Mouse (Mus musculus) hindbrain, embryonic 15.5 days (tissue): ENCODE measurements at regions not wholly inside any gene's neighbourhood (a gene's known extent, or its start where the extent isn't known, plus 50 kb on each side); places are given as distances from the start of the nearest gene placed in this dataset.

Source experiments
- ATAC-seq: fragments of 200-750 bp; cut with Nextera tagmentation; 2 replicates; pipeline ENCODE4 v1.8.0; 2017; ENCODE audit warnings: low read depth, moderate number of reproducible peaks, moderate TSS enrichment; ENCODE audit not compliant: low FRiP score
- H3K27ac ChIP-seq: fragments of 300-500 bp; sonication (generic); replicated peaks from 2 replicates; pipeline ENCODE4 v1.5.1; 2015; ENCODE audit warnings: mild to moderate bottlenecking, inconsistent platforms
- H3K27me3 ChIP-seq: fragments of 300-500 bp; sonication (generic); 2 replicates; pipeline ENCODE4 v1.6.1; 2015; ENCODE audit warnings: control low read depth, inconsistent platforms
- H3K36me3 ChIP-seq: fragments of 300-500 bp; sonication (generic); 2 replicates; pipeline ENCODE4 v1.6.1; 2015; ENCODE audit warnings: control low read depth, inconsistent platforms
- H3K4me1 ChIP-seq: fragments of 300-500 bp; sonication (generic); replicated peaks from 2 replicates; pipeline ENCODE4 v1.6.1; 2015; ENCODE audit warnings: control low read depth, inconsistent platforms
- H3K4me2 ChIP-seq: fragments of 300-500 bp; sonication (generic); 2 replicates; pipeline ENCODE4 v1.6.1; 2015; ENCODE audit warnings: moderate library complexity, mild to moderate bottlenecking, inconsistent platforms
- H3K4me3 ChIP-seq: fragments of 300-500 bp; sonication (generic); 2 replicates; pipeline ENCODE4 v1.5.1; 2015; ENCODE audit warnings: mild to moderate bottlenecking, inconsistent platforms
- H3K9ac ChIP-seq: fragments of 300-500 bp; sonication (generic); 2 replicates; pipeline ENCODE4 v1.6.1; 2015; ENCODE audit warnings: inconsistent platforms
- H3K9me3 ChIP-seq: fragments of 300-500 bp; sonication (generic); 2 replicates; pipeline ENCODE4 v1.6.1; 2016; ENCODE audit warnings: control low read depth, inconsistent platforms
- WGBS: fragments of 180-500 bp; shearing (Covaris S2); methylation state at CpG from one replicate; pipeline ENCODE4 v1.1.7; 2015; 5-methylcytosine and 5-hydroxymethylcytosine counted together

GRCm38 (mm10) chr7:58310096-58310495, 345.9 kb upstream of the Atp10a start:
- Histone ChIP-seq H3K4me3 (no peak overlapping the region), H3K27ac (no peak overlapping the region), H3K4me1 (no peaks in the 10 kb centered on the region), H3K9ac (no peak overlapping the region), H3K27me3 (no peaks in the 10 kb centered on the region), H3K9me3 (no peaks in the 10 kb centered on the region), H3K36me3 (no peaks in the 10 kb centered on the region), H3K4me2 (no peak overlapping the region)
- WGBS = 69% methylated on average over 2 of the region's 2 CpGs
- no peak for ATAC-seq

GRCm38 (mm10) chr7:58322381-58322780, 333.6 kb upstream of the Atp10a start:
- 41% methylated on average over 1 of the region's 1 CpGs for WGBS
- no peak overlapping the region for H3K4me3 ChIP-seq
- no peaks in the 10 kb centered on the region for H3K9me3 ChIP-seq
- no peak overlapping the region for H3K27ac ChIP-seq
- no peaks in the 10 kb centered on the region for H3K4me1 ChIP-seq
- no peak overlapping the region for H3K9ac ChIP-seq
- ATAC-seq = no peak
- no peaks in the 10 kb centered on the region for H3K27me3 ChIP-seq
- H3K4me2 ChIP-seq = no peak overlapping the region
- no peaks in the 10 kb centered on the region for H3K36me3 ChIP-seq

- Histone ChIP-seq H3K9ac (no peak overlapping the region), H3K4me2 (no peak overlapping the region), H3K27ac (no peak overlapping the region), H3K27me3 (no peaks in the 10 kb centered on the region), H3K36me3 (no peaks in the 10 kb centered on the region), H3K4me3 (no peak overlapping the region), H3K9me3 (no peaks in the 10 kb centered on the region), H3K4me1 (no peaks in the 10 kb centered on the region)
- WGBS = 77% methylated on average over 1 of the region's 1 CpGs
- ATAC-seq = no peak
These were observed 288.6 kb upstream of the Atp10a start for GRCm38 (mm10) chr7:58367384-58367783.

- H3K9ac ChIP-seq = no peak overlapping the region
- ATAC-seq = no peak
- no peaks in the 10 kb centered on the region for H3K4me1 ChIP-seq
- H3K4me2 ChIP-seq = no peak overlapping the region
- no peaks in the 10 kb centered on the region for H3K36me3 ChIP-seq
- H3K9me3 ChIP-seq = no peaks in the 10 kb centered on the region
- no peak overlapping the region for H3K27ac ChIP-seq
- no peaks in the 10 kb centered on the region for H3K27me3 ChIP-seq
- no peak overlapping the region for H3K4me3 ChIP-seq
- WGBS = 78% methylated on average over 1 of the region's 1 CpGs
These were observed 272.6 kb upstream of the Atp10a start for GRCm38 (mm10) chr7:58383401-58383800.

- no peak overlapping the region for H3K4me3 ChIP-seq
- no peaks in the 10 kb centered on the region for H3K9me3 ChIP-seq
- no peak for ATAC-seq
- H3K9ac ChIP-seq = no peak overlapping the region
- H3K27me3 ChIP-seq = no peaks in the 10 kb centered on the region
- H3K4me2 ChIP-seq = no peak overlapping the region
- no peak overlapping the region for H3K27ac ChIP-seq
- H3K36me3 ChIP-seq = no peaks in the 10 kb centered on the region
- 65% methylated on average over 1 of the region's 1 CpGs for WGBS
- no peaks in the 10 kb centered on the region for H3K4me1 ChIP-seq
These were observed 267.6 kb upstream of the Atp10a start for GRCm38 (mm10) chr7:58388326-58388725.

- H3K27me3 ChIP-seq = no peaks in the 10 kb centered on the region
- no peak for ATAC-seq
- no peak overlapping the region for H3K4me3 ChIP-seq
- H3K27ac ChIP-seq = no peak overlapping the region
- H3K4me2 ChIP-seq = no peak overlapping the region
- H3K9ac ChIP-seq = no peak overlapping the region
- H3K9me3 ChIP-seq = no peaks in the 10 kb centered on the region
- peaks cover 4% of the 10 kb centered on the region for H3K4me1 ChIP-seq
- WGBS = 83% methylated on average over 4 of the region's 4 CpGs
- no peaks in the 10 kb centered on the region for H3K36me3 ChIP-seq
These were observed 263.4 kb upstream of the Atp10a start for GRCm38 (mm10) chr7:58392391-58393115.

- ATAC-seq = no peak; the same call in 1 of the 2 replicates
- H3K4me1 ChIP-seq = peaks cover 18% of the 10 kb centered on the region
- H3K36me3 ChIP-seq = no peaks in the 10 kb centered on the region
- peak overlapping the region; percentile 99 for H3K27ac ChIP-seq
- H3K27me3 ChIP-seq = no peaks in the 10 kb centered on the region
- H3K9me3 ChIP-seq = no peaks in the 10 kb centered on the region
- H3K9ac ChIP-seq = peak overlapping the region; percentile 59
- H3K4me2 ChIP-seq = peak overlapping the region; percentile 71
- 4% methylated on average over 6 of the region's 6 CpGs for WGBS
- H3K4me3 ChIP-seq = peak overlapping the region; percentile 53
These were observed 258.0 kb upstream of the Atp10a start for GRCm38 (mm10) chr7:58397992-58398391.

GRCm38 (mm10) chr7:58398558-58399144, 257.3 kb upstream of the Atp10a start:
- Histone ChIP-seq H3K27ac (peak overlapping the region; percentile 99), H3K36me3 (no peaks in the 10 kb centered on the region), H3K9ac (peak overlapping the region; percentile 59), H3K9me3 (no peaks in the 10 kb centered on the region), H3K4me3 (peak overlapping the region; percentile 53), H3K4me2 (peak overlapping the region; percentile 71), H3K4me1 (peaks cover 18% of the 10 kb centered on the region), H3K27me3 (no peaks in the 10 kb centered on the region)
- ATAC-seq = peak; percentile 40
- WGBS = under 1% methylated on average over 9 of the region's 9 CpGs

GRCm38 (mm10) chr7:58399145-58399604, 256.8 kb upstream of the Atp10a start:
- Histone ChIP-seq H3K27me3 (no peaks in the 10 kb centered on the region), H3K9ac (peak overlapping the region; percentile 59), H3K36me3 (no peaks in the 10 kb centered on the region), H3K4me1 (peaks cover 18% of the 10 kb centered on the region), H3K4me3 (peak overlapping the region; percentile 53), H3K27ac (peak overlapping the region; percentile 99), H3K9me3 (no peaks in the 10 kb centered on the region), H3K4me2 (peak overlapping the region; percentile 71)
- under 1% methylated on average over 21 of the region's 21 CpGs for WGBS
- ATAC-seq = peak; percentile 99

GRCm38 (mm10) chr7:58399651-58400050, 256.3 kb upstream of the Atp10a start:
- H3K9me3 ChIP-seq = no peaks in the 10 kb centered on the region
- peak overlapping the region; percentile 81 for H3K27ac ChIP-seq
- WGBS = 31% methylated on average over 5 of the region's 5 CpGs
- no peaks in the 10 kb centered on the region for H3K36me3 ChIP-seq
- H3K9ac ChIP-seq = peak overlapping the region; percentile 55
- 0 out of 2 replicates have a peak, but pooled peaks have one; percentile 21 for ATAC-seq
- peak overlapping the region; percentile 71 for H3K4me2 ChIP-seq
- no peaks in the 10 kb centered on the region for H3K27me3 ChIP-seq
- H3K4me1 ChIP-seq = peaks cover 18% of the 10 kb centered on the region
- H3K4me3 ChIP-seq = peak overlapping the region; percentile 53

- 79% methylated on average over 1 of the region's 1 CpGs for WGBS
- Histone ChIP-seq H3K9ac (no peak overlapping the region), H3K4me2 (no peak overlapping the region), H3K27ac (no peak overlapping the region), H3K9me3 (no peaks in the 10 kb centered on the region), H3K4me1 (peaks cover 18% of the 10 kb centered on the region), H3K4me3 (no peak overlapping the region), H3K36me3 (no peaks in the 10 kb centered on the region), H3K27me3 (no peaks in the 10 kb centered on the region)
- no peak for ATAC-seq
These were observed 255.4 kb upstream of the Atp10a start for GRCm38 (mm10) chr7:58400594-58400993.

GRCm38 (mm10) chr7:58436888-58437625, 218.9 kb upstream of the Atp10a start:
- H3K4me3 ChIP-seq = no peak overlapping the region
- H3K27ac ChIP-seq = no peak overlapping the region
- no peak overlapping the region for H3K4me2 ChIP-seq
- H3K27me3 ChIP-seq = no peaks in the 10 kb centered on the region
- no peak for ATAC-seq
- no peaks in the 10 kb centered on the region for H3K36me3 ChIP-seq
- no peaks in the 10 kb centered on the region for H3K4me1 ChIP-seq
- no peak overlapping the region for H3K9ac ChIP-seq
- 70% methylated on average over 2 of the region's 2 CpGs for WGBS
- H3K9me3 ChIP-seq = no peaks in the 10 kb centered on the region
